Mouse (Mus musculus) heart, embryonic 15.5 days (tissue): Measurements from ENCODE around the gene Cavin1. TPM values are rescaled to one million over a fixed set of nuclear protein-coding genes. Genes with fewer than 3 reads are reported as not detected.

Source experiments
- ATAC-seq: fragments of 200-750 bp; cut with Nextera tagmentation; replicated peaks from 2 replicates; pipeline ENCODE4 v1.8.0; 2017; ENCODE audit warnings: low read depth, moderate TSS enrichment; ENCODE audit not compliant: insufficient number of reproducible peaks, insufficient read depth, low FRiP score
- H3K27ac ChIP-seq: fragments of 300-500 bp; sonication (generic); 2 replicates; pipeline ENCODE4 v1.5.1; 2015; ENCODE audit warnings: mild to moderate bottlenecking, inconsistent platforms
- H3K27me3 ChIP-seq: fragments of 300-500 bp; sonication (generic); 2 replicates; pipeline ENCODE4 v1.6.1; 2015; ENCODE audit warnings: inconsistent platforms
- H3K36me3 ChIP-seq: fragments of 300-500 bp; sonication (generic); 2 replicates; pipeline ENCODE4 v1.6.1; 2015; ENCODE audit warnings: mild to moderate bottlenecking, inconsistent platforms
- H3K4me1 ChIP-seq: fragments of 300-500 bp; sonication (generic); replicated peaks from 2 replicates; pipeline ENCODE4 v1.6.1; 2015; ENCODE audit warnings: inconsistent platforms
- H3K4me2 ChIP-seq: fragments of 300-500 bp; sonication (generic); 2 replicates; pipeline ENCODE4 v1.6.1; 2015; ENCODE audit warnings: inconsistent platforms, mild to moderate bottlenecking, moderate library complexity
- H3K4me3 ChIP-seq: fragments of 300-500 bp; sonication (generic); 2 replicates; pipeline ENCODE4 v1.5.1; 2015; ENCODE audit warnings: mild to moderate bottlenecking, inconsistent platforms
- H3K9ac ChIP-seq: fragments of 300-500 bp; sonication (generic); 2 replicates; pipeline ENCODE4 v1.6.1; 2015; ENCODE audit warnings: mild to moderate bottlenecking, inconsistent platforms
- H3K9me3 ChIP-seq: fragments of 300-500 bp; sonication (generic); replicated peaks from 2 replicates; pipeline ENCODE4 v1.6.1; 2016; ENCODE audit warnings: inconsistent platforms
- WGBS: fragments of 180-500 bp; shearing (Covaris S2); methylation state at CpG from one replicate; pipeline ENCODE4 v1.1.7; 2015; ENCODE audit warnings: mixed read lengths; 5-methylcytosine and 5-hydroxymethylcytosine counted together
- polyA plus RNA-seq: library from polyadenylated mRNA; unstranded; fragments of >200 nt; fragmentation: Nextera tagmentation; extraction: Ambion mirVana; gene quantifications from 2 replicates; pipeline ENCODE4 v1.2.1, GENCODE M21; 2015

Cavin1 gene
- polyA plus RNA-seq, 1 experiment from 2014 or later, result 457 TPM

DNA sequence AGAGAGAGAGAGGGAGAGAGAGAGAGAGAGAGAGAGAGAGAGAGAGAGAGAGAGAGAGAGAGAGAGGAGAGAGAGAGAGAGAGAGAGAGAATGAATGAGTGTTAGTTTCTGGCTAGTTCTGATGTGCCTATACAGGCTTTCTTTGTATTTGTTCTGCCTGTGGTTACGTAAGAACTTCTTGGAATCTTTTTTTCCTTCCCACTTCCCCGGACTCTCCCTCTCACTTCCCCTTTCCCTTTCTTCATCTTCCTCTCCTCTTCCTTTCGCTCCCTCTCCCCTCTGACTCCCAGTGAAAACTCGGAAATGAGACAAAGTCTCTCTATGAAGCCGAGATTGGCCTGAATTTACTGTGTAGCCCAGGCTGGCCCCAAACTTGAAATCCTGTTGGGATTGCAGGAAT, 24.0 kb upstream of the Cavin1 start:
- WGBS, result 62% methylated on average over 5 of the region's 5 CpGs
- no peak for ATAC-seq
- Histone ChIP-seq H3K4me3 (no peak overlapping the region), H3K4me2 (no peak overlapping the region), H3K9ac (no peak overlapping the region), H3K4me1 (no peaks in the 10 kb centered on the region), H3K27ac (no peak overlapping the region), H3K9me3 (no peaks in the 10 kb centered on the region), H3K36me3 (no peaks in the 10 kb centered on the region), H3K27me3 (no peaks in the 10 kb centered on the region)

GRCm38 (mm10) chr11:100994233-100994632, 23.5 kb upstream of the Cavin1 start:
- Histone ChIP-seq H3K9me3 (no peaks in the 10 kb centered on the region), H3K4me2 (no peak overlapping the region), H3K4me3 (no peak overlapping the region), H3K36me3 (no peaks in the 10 kb centered on the region), H3K9ac (no peak overlapping the region), H3K27me3 (no peaks in the 10 kb centered on the region), H3K4me1 (no peaks in the 10 kb centered on the region), H3K27ac (no peak overlapping the region)
- WGBS, result 45% methylated on average over 9 of the region's 9 CpGs
- ATAC-seq, result no peak

DNA sequence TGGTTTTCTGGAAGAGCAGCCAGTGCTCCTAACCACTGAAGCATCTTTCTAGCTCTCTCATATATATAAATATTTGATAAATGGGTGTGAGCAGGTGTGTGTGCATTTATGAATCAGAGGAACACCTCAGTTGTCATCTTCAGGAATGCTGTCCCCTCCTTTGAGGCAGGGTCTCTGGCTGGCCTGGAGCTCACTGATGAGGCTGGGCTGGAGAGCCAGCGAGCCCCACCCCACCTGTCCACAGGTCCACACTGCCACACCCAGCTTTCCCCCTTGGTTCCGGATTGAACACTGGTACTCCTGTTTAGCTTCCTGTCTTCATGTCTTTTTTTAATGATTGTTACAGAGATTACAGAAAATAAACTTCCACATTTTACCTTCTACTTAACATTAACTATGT, 22.8 kb upstream of the Cavin1 start:
- ATAC-seq, result no peak
- H3K36me3 ChIP-seq, result no peaks in the 10 kb centered on the region
- no peaks in the 10 kb centered on the region for H3K4me1 ChIP-seq
- no peaks in the 10 kb centered on the region for H3K9me3 ChIP-seq
- no peaks in the 10 kb centered on the region for H3K27me3 ChIP-seq
- H3K4me2 ChIP-seq, result no peak overlapping the region
- 81% methylated on average over 2 of the region's 2 CpGs for WGBS
- H3K4me3 ChIP-seq, result no peak overlapping the region
- H3K9ac ChIP-seq, result no peak overlapping the region
- H3K27ac ChIP-seq, result no peak overlapping the region

DNA sequence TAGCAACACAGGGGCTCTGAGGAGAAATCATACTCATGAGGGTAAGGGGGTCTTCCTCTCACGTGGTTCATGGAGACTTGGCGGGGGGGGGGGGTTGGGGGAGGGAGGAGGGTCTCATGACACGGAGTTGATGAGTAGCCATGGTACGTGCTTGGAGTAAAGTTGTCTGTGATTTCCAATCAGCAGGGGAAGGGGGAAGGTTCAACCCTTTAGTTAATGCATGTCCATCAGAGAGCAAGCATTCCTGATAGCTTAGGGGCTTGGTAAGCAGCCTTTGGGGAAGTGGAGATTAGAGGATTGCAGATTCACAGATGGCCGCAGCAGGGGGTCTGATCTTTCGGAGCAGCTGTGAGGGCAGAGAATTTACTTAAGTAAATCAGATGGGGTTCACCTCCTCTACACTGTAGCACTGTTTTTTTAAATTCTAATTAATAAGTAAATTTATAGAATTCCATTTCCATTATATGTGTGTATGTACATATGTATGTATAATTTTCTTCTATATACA, 20.4 kb upstream of the Cavin1 start:
- Histone ChIP-seq H3K4me2 (no peak overlapping the region), H3K9ac (no peak overlapping the region), H3K36me3 (no peaks in the 10 kb centered on the region), H3K27me3 (no peaks in the 10 kb centered on the region), H3K4me1 (no peaks in the 10 kb centered on the region), H3K4me3 (no peak overlapping the region), H3K9me3 (no peaks in the 10 kb centered on the region), H3K27ac (no peak overlapping the region)
- no peak for ATAC-seq
- WGBS, result 36% methylated on average over 6 of the region's 6 CpGs

DNA sequence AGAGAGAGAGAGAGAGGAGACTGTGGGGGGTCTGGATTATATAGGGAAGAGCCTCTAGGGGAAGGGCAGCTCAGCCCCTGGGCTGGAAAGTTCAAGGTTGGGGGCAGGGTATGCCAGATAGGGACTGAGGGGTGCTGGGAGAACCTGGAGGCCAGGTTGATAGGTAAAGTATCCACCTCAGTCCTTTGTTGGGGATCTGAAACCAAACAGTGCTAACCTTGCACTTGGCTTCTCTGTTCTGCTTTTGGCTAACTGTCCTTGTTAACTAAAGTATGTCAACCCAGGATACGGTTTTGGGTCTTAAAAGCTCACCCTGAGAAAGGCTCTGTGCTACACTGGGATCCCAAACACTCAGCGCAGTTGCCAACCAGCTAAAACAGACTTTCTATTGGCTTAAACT, 19.0 kb upstream of the Cavin1 start:
- no peak overlapping the region for H3K4me2 ChIP-seq
- no peak overlapping the region for H3K9ac ChIP-seq
- no peak for ATAC-seq
- no peak overlapping the region for H3K27ac ChIP-seq
- H3K36me3 ChIP-seq, result no peaks in the 10 kb centered on the region
- 54% methylated on average over 2 of the region's 2 CpGs for WGBS
- no peaks in the 10 kb centered on the region for H3K27me3 ChIP-seq
- H3K4me1 ChIP-seq, result no peaks in the 10 kb centered on the region
- no peaks in the 10 kb centered on the region for H3K9me3 ChIP-seq
- H3K4me3 ChIP-seq, result no peak overlapping the region

DNA sequence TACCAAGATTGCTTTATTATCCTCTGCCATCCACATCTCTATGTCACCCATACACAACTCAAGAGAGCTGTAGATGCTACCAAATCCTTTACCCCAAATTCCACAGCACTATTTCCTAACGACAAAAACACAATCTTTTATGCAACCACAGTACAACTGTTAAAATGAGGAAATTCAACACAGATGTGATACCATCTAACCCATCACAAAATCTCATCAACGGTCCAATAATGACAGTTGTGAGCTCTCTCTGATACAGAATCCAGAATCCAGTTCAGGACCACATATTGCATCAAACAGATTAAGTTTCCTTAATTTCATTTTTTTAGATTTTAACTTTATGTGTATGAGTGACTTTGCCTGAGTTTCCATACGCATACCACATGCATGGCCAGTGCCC, 18.0 kb upstream of the Cavin1 start:
- H3K4me3 ChIP-seq, result no peak overlapping the region
- peaks cover 2% of the 10 kb centered on the region for H3K4me1 ChIP-seq
- no peaks in the 10 kb centered on the region for H3K9me3 ChIP-seq
- no peak overlapping the region for H3K9ac ChIP-seq
- WGBS, result 79% methylated on average over 3 of the region's 3 CpGs
- H3K36me3 ChIP-seq, result no peaks in the 10 kb centered on the region
- no peak overlapping the region for H3K27ac ChIP-seq
- no peak overlapping the region for H3K4me2 ChIP-seq
- no peak for ATAC-seq
- no peaks in the 10 kb centered on the region for H3K27me3 ChIP-seq

GRCm38 (mm10) chr11:100985607-100986006, 14.9 kb upstream of the Cavin1 start:
- no peak for ATAC-seq
- 62% methylated on average over 3 of the region's 3 CpGs for WGBS

GRCm38 (mm10) chr11:100983778-100984131, 13.1 kb upstream of the Cavin1 start:
- H3K4me2 ChIP-seq, result peak overlapping the region; percentile 75
- H3K27ac ChIP-seq, result no peak overlapping the region
- H3K27me3 ChIP-seq, result no peaks in the 10 kb centered on the region
- peak overlapping the region; percentile 3; the same call in 1 of the 2 replicates for H3K9ac ChIP-seq
- H3K36me3 ChIP-seq, result no peaks in the 10 kb centered on the region
- WGBS, result 61% methylated on average over 7 of the region's 7 CpGs
- H3K4me1 ChIP-seq, result peaks cover 36% of the 10 kb centered on the region
- H3K4me3 ChIP-seq, result no peak overlapping the region
- ATAC-seq, result no peak
- H3K9me3 ChIP-seq, result no peaks in the 10 kb centered on the region

More at GRCm38 (mm10) chr11:100985607-100986006, 14.9 kb upstream of the Cavin1 start:
- Histone ChIP-seq H3K9me3 (no peaks in the 10 kb centered on the region), H3K27me3 (no peaks in the 10 kb centered on the region), H3K4me3 (no peak overlapping the region), H3K36me3 (no peaks in the 10 kb centered on the region), H3K4me1 (peaks cover 18% of the 10 kb centered on the region), H3K4me2 (no peak overlapping the region), H3K27ac (no peak overlapping the region), H3K9ac (no peak overlapping the region)

GRCm38 (mm10) chr11:100983125-100983777, 12.6 kb upstream of the Cavin1 start:
- peak overlapping the region; percentile 61 for H3K27ac ChIP-seq

DNA sequence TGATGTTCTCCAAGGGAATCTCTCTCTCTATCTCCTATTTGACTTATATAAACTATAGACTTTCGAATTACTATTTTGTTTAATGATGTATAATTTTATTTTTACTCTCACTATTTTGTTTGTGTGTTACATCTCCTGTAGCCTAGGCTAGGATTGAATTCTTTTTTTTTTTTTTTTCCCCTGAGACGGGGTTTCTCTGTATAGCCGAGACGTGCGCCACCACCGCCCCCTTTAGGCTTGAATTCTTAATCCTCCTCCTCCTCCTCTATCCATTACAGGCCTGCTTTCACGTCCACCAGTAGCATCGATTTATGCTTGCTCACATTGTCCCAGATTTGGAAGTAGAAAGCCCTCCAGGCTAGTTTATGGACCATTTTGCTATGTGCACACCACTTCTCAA, 11.4 kb upstream of the Cavin1 start:
- H3K36me3 ChIP-seq, result no peaks in the 10 kb centered on the region
- 47% methylated on average over 8 of the region's 8 CpGs for WGBS
- ATAC-seq, result no peak

More at GRCm38 (mm10) chr11:100983125-100983777, 12.6 kb upstream of the Cavin1 start:
- peak overlapping the region; percentile 65 for H3K9ac ChIP-seq
- peak; percentile 73 for ATAC-seq
- H3K4me3 ChIP-seq, result peak overlapping the region; percentile 53
- no peaks in the 10 kb centered on the region for H3K9me3 ChIP-seq
- H3K36me3 ChIP-seq, result no peaks in the 10 kb centered on the region
- peak overlapping the region; percentile 75 for H3K4me2 ChIP-seq
- 3% methylated on average over 20 of the region's 20 CpGs for WGBS
- peaks cover 36% of the 10 kb centered on the region for H3K4me1 ChIP-seq
- H3K27me3 ChIP-seq, result no peaks in the 10 kb centered on the region

GRCm38 (mm10) chr11:100981236-100981635, 10.5 kb upstream of the Cavin1 start:
- Histone ChIP-seq H3K27ac (peak overlapping the region; percentile 14; the same call in 1 of the 2 replicates), H3K9ac (no peak overlapping the region)
- WGBS, result 64% methylated on average over 3 of the region's 3 CpGs

More for the DNA sequence above, 11.4 kb upstream of the Cavin1 start:
- H3K4me2 ChIP-seq, result no peak overlapping the region
- no peak overlapping the region for H3K4me3 ChIP-seq
- no peak overlapping the region for H3K9ac ChIP-seq
- no peaks in the 10 kb centered on the region for H3K27me3 ChIP-seq
- H3K9me3 ChIP-seq, result no peaks in the 10 kb centered on the region
- peaks cover 36% of the 10 kb centered on the region for H3K4me1 ChIP-seq
- no peak overlapping the region for H3K27ac ChIP-seq

GRCm38 (mm10) chr11:100980438-100980837, 9.8 kb upstream of the Cavin1 start:
- Histone ChIP-seq H3K4me3 (no peak overlapping the region), H3K4me2 (no peak overlapping the region), H3K27me3 (no peaks in the 10 kb centered on the region), H3K27ac (peak overlapping the region; percentile 83), H3K9ac (no peak overlapping the region), H3K4me1 (peaks cover 36% of the 10 kb centered on the region), H3K36me3 (no peaks in the 10 kb centered on the region), H3K9me3 (no peaks in the 10 kb centered on the region)
- no peak for ATAC-seq
- WGBS, result 60% methylated on average over 1 of the region's 1 CpGs

More at GRCm38 (mm10) chr11:100981236-100981635, 10.5 kb upstream of the Cavin1 start:
- no peak overlapping the region for H3K4me3 ChIP-seq
- peaks cover 36% of the 10 kb centered on the region for H3K4me1 ChIP-seq
- no peak for ATAC-seq
- H3K9me3 ChIP-seq, result no peaks in the 10 kb centered on the region
- no peaks in the 10 kb centered on the region for H3K36me3 ChIP-seq
- no peaks in the 10 kb centered on the region for H3K27me3 ChIP-seq
- H3K4me2 ChIP-seq, result no peak overlapping the region
